Mouse (Mus musculus) neural tube, embryonic 15.5 days (tissue): ENCODE measurements around the gene Pck2. TPM values are rescaled to one million over a fixed set of nuclear protein-coding genes. Genes with fewer than 3 reads are reported as not detected.

ENCODE experiments used
- ATAC-seq: fragments of 200-750 bp; cut with Nextera tagmentation; 2 replicates; pipeline ENCODE4 v1.8.0; 2017; ENCODE audit warnings: mild to moderate bottlenecking, moderate TSS enrichment, moderate library complexity; ENCODE audit not compliant: low FRiP score
- H3K27ac ChIP-seq: fragments of 300-500 bp; sonication (generic); replicated peaks from 2 replicates; pipeline ENCODE4 v1.5.1; 2015; ENCODE audit warnings: mild to moderate bottlenecking, inconsistent platforms
- H3K27me3 ChIP-seq: fragments of 300-500 bp; sonication (generic); replicated peaks from 2 replicates; pipeline ENCODE4 v1.6.1; 2015; ENCODE audit warnings: inconsistent platforms
- H3K36me3 ChIP-seq: fragments of 300-500 bp; sonication (generic); 2 replicates; pipeline ENCODE4 v1.6.1; 2015; ENCODE audit warnings: inconsistent platforms
- H3K4me1 ChIP-seq: fragments of 300-500 bp; sonication (generic); 2 replicates; pipeline ENCODE4 v1.6.1; 2015; ENCODE audit warnings: inconsistent platforms
- H3K4me2 ChIP-seq: fragments of 300-500 bp; sonication (generic); 2 replicates; pipeline ENCODE4 v1.6.1; 2015; ENCODE audit warnings: inconsistent platforms, mild to moderate bottlenecking, moderate library complexity
- H3K4me3 ChIP-seq: fragments of 300-500 bp; sonication (generic); replicated peaks from 2 replicates; pipeline ENCODE4 v1.5.1; 2015; ENCODE audit warnings: mild to moderate bottlenecking, inconsistent platforms
- H3K9ac ChIP-seq: fragments of 300-500 bp; sonication (generic); replicated peaks from 2 replicates; pipeline ENCODE4 v1.6.1; 2015; ENCODE audit warnings: mild to moderate bottlenecking, inconsistent platforms
- H3K9me3 ChIP-seq: fragments of 300-500 bp; sonication (generic); replicated peaks from 2 replicates; pipeline ENCODE4 v1.6.1; 2016; ENCODE audit warnings: inconsistent platforms
- WGBS: fragments of 180-500 bp; shearing (Covaris S2); methylation state at CpG from one replicate; pipeline ENCODE4 v1.1.7; 2015; ENCODE audit warnings: mixed read lengths; 5-methylcytosine and 5-hydroxymethylcytosine counted together
- polyA plus RNA-seq: library from polyadenylated mRNA; unstranded; fragments of >200 nt; fragmentation: Nextera tagmentation; extraction: Ambion mirVana; gene quantifications from 2 replicates; pipeline ENCODE4 v1.2.1, GENCODE M21; 2015

The Pck2 gene
- polyA plus RNA-seq, 1 experiment from 2014 or later, result 30.5 TPM

GRCm38 (mm10) chr14:55589771-55590448 is 49.8 kb downstream of the Pck2 start:
- Histone ChIP-seq H3K36me3 (peaks cover 24% of the 10 kb centered on the region), H3K4me2 (peak overlapping the region; percentile 95), H3K4me1 (peaks cover 48% of the 10 kb centered on the region), H3K9ac (peak overlapping the region; percentile 87), H3K9me3 (no peaks in the 10 kb centered on the region), H3K4me3 (peak overlapping the region; percentile 93), H3K27ac (peak overlapping the region; percentile 92; the same call in 1 of the 2 replicates), H3K27me3 (no peaks in the 10 kb centered on the region)
- no peak for ATAC-seq
- 89% methylated on average over 11 of the region's 11 CpGs for WGBS

GRCm38 (mm10) chr14:55590748-55591330 is 50.8 kb downstream of the Pck2 start, which contains the start of gene Psme2:
Gene Psme2, minus strand, starts transcription at chr14:55591113.
- peak within 1 kb of the TSS; percentile 92 for H3K27ac ChIP-seq
- WGBS, result under 1% methylated on average over 21 of the region's 22 CpGs
- no peaks in the 10 kb centered on the region for H3K9me3 ChIP-seq
- H3K4me2 ChIP-seq, result peak within 1 kb of the TSS; percentile 95
- H3K4me1 ChIP-seq, result peaks cover 39% of the 10 kb centered on the region
- H3K9ac ChIP-seq, result peak within 1 kb of the TSS; percentile 87
- no peaks in the 10 kb centered on the region for H3K27me3 ChIP-seq
- peak within 1 kb of the TSS; percentile 93 for H3K4me3 ChIP-seq
- H3K36me3 ChIP-seq, result peaks cover 34% of the 10 kb centered on the region
- ATAC-seq, result peak; percentile 96

DNA sequence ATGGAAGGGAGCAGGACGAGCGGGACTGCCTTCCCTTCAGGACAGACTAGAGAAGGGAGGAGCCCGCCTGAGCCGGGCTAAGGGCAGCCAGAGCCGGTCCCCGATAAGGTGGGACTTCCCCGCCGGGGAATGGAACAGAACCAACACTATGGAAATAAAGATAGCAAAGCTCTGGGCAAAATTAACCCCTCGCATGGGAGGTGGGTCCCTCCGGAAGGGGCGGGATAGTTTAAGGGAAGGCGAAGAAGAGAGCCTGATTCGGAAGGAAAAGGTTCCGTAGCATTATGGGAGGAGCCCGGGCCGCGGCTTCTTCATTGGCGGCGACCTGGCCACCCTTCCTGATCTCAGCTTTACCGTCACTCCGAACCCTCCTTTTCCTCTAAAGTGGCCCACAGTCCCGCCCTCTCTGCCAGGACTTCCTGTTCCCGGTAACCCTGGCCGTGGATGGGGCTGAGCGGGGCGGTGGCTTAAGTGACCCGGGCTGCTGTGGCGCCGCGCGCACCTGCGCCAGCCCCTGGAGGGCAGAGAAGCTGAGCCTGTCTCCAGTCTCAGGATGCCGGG is 51.3 kb downstream of the Pck2 start, which contains the start of gene Rnf31:
Gene Rnf31, plus strand, starts transcription at position 378 of the 561 bp plus-strand sequence.
- no peaks in the 10 kb centered on the region for H3K9me3 ChIP-seq
- peaks cover 39% of the 10 kb centered on the region for H3K4me1 ChIP-seq
- H3K27ac ChIP-seq, result peak within 1 kb of the TSS; percentile 92
- 0% methylated on average over 33 of the region's 33 CpGs for WGBS
- ATAC-seq, result peak; percentile 90
- peak within 1 kb of the TSS; percentile 93 for H3K4me3 ChIP-seq
- peaks cover 39% of the 10 kb centered on the region for H3K36me3 ChIP-seq
- peak within 1 kb of the TSS; percentile 87 for H3K9ac ChIP-seq
- H3K4me2 ChIP-seq, result peak within 1 kb of the TSS; percentile 95
- no peaks in the 10 kb centered on the region for H3K27me3 ChIP-seq

- peak overlapping the region; percentile 87 for H3K9ac ChIP-seq
- peak overlapping the region; percentile 93 for H3K4me3 ChIP-seq
- H3K27me3 ChIP-seq, result no peaks in the 10 kb centered on the region
- peaks cover 39% of the 10 kb centered on the region for H3K4me1 ChIP-seq
- H3K27ac ChIP-seq, result peak overlapping the region; percentile 92
- WGBS, result 6% methylated on average over 16 of the region's 16 CpGs
- H3K9me3 ChIP-seq, result no peaks in the 10 kb centered on the region
- peak overlapping the region; percentile 95 for H3K4me2 ChIP-seq
- H3K36me3 ChIP-seq, result peaks cover 45% of the 10 kb centered on the region
- no peak for ATAC-seq
These were observed 52.2 kb downstream of the Pck2 start for GRCm38 (mm10) chr14:55592226-55592625.

DNA sequence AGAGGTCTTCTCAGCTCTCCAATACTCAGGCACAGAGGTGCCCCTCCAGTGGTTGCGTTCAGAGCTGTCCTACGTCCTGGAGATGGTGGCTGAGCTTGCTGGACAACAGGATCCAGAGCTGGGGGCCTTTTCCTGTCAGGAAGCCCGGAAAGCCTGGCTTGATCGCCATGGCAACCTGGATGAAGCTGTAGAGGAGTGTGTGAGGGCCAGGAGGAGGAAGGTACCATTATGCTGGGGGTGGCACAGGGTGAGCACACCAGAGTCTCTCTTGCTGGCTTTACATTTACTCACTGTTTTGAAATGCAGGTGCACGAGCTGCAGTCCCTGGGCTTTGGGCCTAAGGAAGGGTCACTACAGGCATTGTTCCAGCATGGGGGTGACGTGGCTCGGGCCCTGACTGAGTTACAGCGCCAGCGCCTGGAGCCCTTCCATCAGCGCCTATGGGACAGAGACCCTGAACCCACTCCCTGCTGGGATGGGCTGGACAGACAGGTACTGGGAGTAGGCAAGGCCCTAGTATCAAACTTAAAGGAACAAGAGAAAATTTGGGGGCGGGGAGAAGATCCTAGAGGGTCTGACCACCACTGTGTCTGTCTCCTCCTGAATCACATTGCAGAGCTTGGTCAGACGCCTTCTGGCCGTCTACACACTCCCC is 56.1 kb downstream of the Pck2 start:
- no peak overlapping the region for H3K4me2 ChIP-seq
- H3K9ac ChIP-seq, result no peak overlapping the region; the same call in 1 of the 2 replicates
- ATAC-seq, result no peak
- H3K4me1 ChIP-seq, result peaks cover 25% of the 10 kb centered on the region
- H3K36me3 ChIP-seq, result peaks cover 70% of the 10 kb centered on the region
- H3K27ac ChIP-seq, result no peak overlapping the region
- 72% methylated on average over 13 of the region's 13 CpGs for WGBS
- H3K4me3 ChIP-seq, result no peak overlapping the region
- no peaks in the 10 kb centered on the region for H3K9me3 ChIP-seq
- no peaks in the 10 kb centered on the region for H3K27me3 ChIP-seq

GRCm38 (mm10) chr14:55598521-55599390 is 58.7 kb downstream of the Pck2 start:
- Histone ChIP-seq H3K36me3 (peaks cover 95% of the 10 kb centered on the region), H3K27me3 (no peaks in the 10 kb centered on the region), H3K27ac (no peak overlapping the region), H3K9ac (no peak overlapping the region), H3K4me3 (no peak overlapping the region), H3K9me3 (no peaks in the 10 kb centered on the region), H3K4me2 (no peak overlapping the region), H3K4me1 (peaks cover 11% of the 10 kb centered on the region)
- no peak for ATAC-seq
- WGBS, result 96% methylated on average over 21 of the region's 21 CpGs

Other genes starting within 250 kb of the Pck2 start
- 21.5 and 32.8 TPM in 2 replicates for gene Dhrs4, start 61.5 kb upstream of the Pck2 start, polyA plus RNA-seq
- gene Carmil3, start 49.6 kb upstream of the Pck2 start, polyA plus RNA-seq, result 21.6 and 25.1 TPM in 2 replicates
- gene Cpne6, start 29.8 kb upstream of the Pck2 start, polyA plus RNA-seq, result 17.8 and 20.0 TPM in 2 replicates
- 0.13 and 0.26 TPM in 2 replicates for gene Nrl, start 15.3 kb upstream of the Pck2 start, polyA plus RNA-seq
- gene Dcaf11, start 19.7 kb downstream of the Pck2 start, polyA plus RNA-seq, result 98.9 and 102 TPM in 2 replicates
- gene A730061H03Rik, start 20.1 kb downstream of the Pck2 start, polyA plus RNA-seq, result 0.46 and 0.75 TPM in 2 replicates
- 1.6 and 2.0 TPM in 2 replicates for gene Fitm1, start 35.4 kb downstream of the Pck2 start, polyA plus RNA-seq
- gene Psme1, start 37.9 kb downstream of the Pck2 start, polyA plus RNA-seq, result 214 and 228 TPM in 2 replicates
- gene Emc9, start 45.0 kb downstream of the Pck2 start, polyA plus RNA-seq, result 49.3 and 56.2 TPM in 2 replicates
- gene Psme2, start 50.8 kb downstream of the Pck2 start, polyA plus RNA-seq, result 186 and 246 TPM in 2 replicates
- 20.4 and 22.0 TPM in 2 replicates for gene Rnf31, start 51.4 kb downstream of the Pck2 start, polyA plus RNA-seq
- 10.4 and 13.2 TPM in 2 replicates for gene Irf9, start 63.3 kb downstream of the Pck2 start, polyA plus RNA-seq
- 15.1 and 16.6 TPM in 2 replicates for gene Rec8, start 77.8 kb downstream of the Pck2 start, polyA plus RNA-seq
- 110 and 121 TPM in 2 replicates for gene Ipo4, start 95.7 kb downstream of the Pck2 start, polyA plus RNA-seq
- gene Gm49378, start 97.6 kb downstream of the Pck2 start, polyA plus RNA-seq, result 0.77 and 1.7 TPM in 2 replicates
- gene Tm9sf1, start 103.5 kb downstream of the Pck2 start, polyA plus RNA-seq, result 62.6 and 72.5 TPM in 2 replicates
- 0.31 and 0.32 TPM in 2 replicates for gene Tssk4, start 109.9 kb downstream of the Pck2 start, polyA plus RNA-seq
- 76.0 and 79.8 TPM in 2 replicates for gene Mdp1, start 120.2 kb downstream of the Pck2 start, polyA plus RNA-seq
- gene Gmpr2, start 131.7 kb downstream of the Pck2 start, polyA plus RNA-seq, result 50.2 and 50.8 TPM in 2 replicates
- gene Nedd8, start 131.9 kb downstream of the Pck2 start, polyA plus RNA-seq, result 590 and 594 TPM in 2 replicates
- 24.9 and 28.3 TPM in 2 replicates for gene Tinf2, start 141.6 kb downstream of the Pck2 start, polyA plus RNA-seq
- 0.31 and 0.96 TPM in 2 replicates for gene Tgm1, start 173.7 kb downstream of the Pck2 start, polyA plus RNA-seq
- 56.7 and 65.1 TPM in 2 replicates for gene Rabggta, start 182.0 kb downstream of the Pck2 start, polyA plus RNA-seq
- 79.7 and 84.6 TPM in 2 replicates for gene Dhrs1, start 205.4 kb downstream of the Pck2 start, polyA plus RNA-seq
- gene Nop9, start 205.4 kb downstream of the Pck2 start, polyA plus RNA-seq, result 25.1 and 31.5 TPM in 2 replicates
- gene Cideb, start 218.2 kb downstream of the Pck2 start, polyA plus RNA-seq, result 0.35 and 0.93 TPM in 2 replicates
- gene Ltb4r2, start 221.2 kb downstream of the Pck2 start, polyA plus RNA-seq, result 0.42 and 0.88 TPM in 2 replicates
- gene Ltb4r1, start 225.7 kb downstream of the Pck2 start, polyA plus RNA-seq, result 0.42 and 0.80 TPM in 2 replicates
- gene Adcy4, start 243.8 kb downstream of the Pck2 start, polyA plus RNA-seq, result 4.1 and 5.2 TPM in 2 replicates
- 2.8 and 14.2 TPM in 2 replicates for gene Ripk3, start 248.6 kb downstream of the Pck2 start, polyA plus RNA-seq